Mouse (Mus musculus) midbrain, embryonic 10.5 days (tissue): ENCODE measurements at regions not wholly inside any gene's neighbourhood (a gene's known extent, or its start where the extent isn't known, plus 50 kb on each side); places are given as distances from the start of the nearest gene placed in this dataset.

Experiments used
- DNase-seq: peaks from one replicate; pipeline ENCODE4 v3.0.0-alpha.2; 2017; ENCODE audit warnings: low spot score
- H3K27ac ChIP-seq: fragments of 300-500 bp; sonication (generic); replicated peaks from 2 replicates; pipeline ENCODE4 v1.5.1; 2016; ENCODE audit warnings: mild to moderate bottlenecking
- H3K27me3 ChIP-seq: fragments of 300-500 bp; sonication (generic); 2 replicates; pipeline ENCODE4 v1.6.1; 2016; ENCODE audit warnings: low read depth, mild to moderate bottlenecking; ENCODE audit not compliant: poor library complexity, severe bottlenecking
- H3K36me3 ChIP-seq: fragments of 300-500 bp; sonication (generic); 2 replicates; pipeline ENCODE4 v1.6.1; 2016; ENCODE audit warnings: mild to moderate bottlenecking, moderate library complexity
- H3K4me1 ChIP-seq: fragments of 300-500 bp; sonication (generic); 2 replicates; pipeline ENCODE4 v1.6.1; 2016
- H3K4me3 ChIP-seq: fragments of 300-500 bp; sonication (generic); 2 replicates; pipeline ENCODE4 v1.5.1; 2016; ENCODE audit warnings: mild to moderate bottlenecking, moderate library complexity
- H3K9me3 ChIP-seq: fragments of 300-500 bp; sonication (generic); replicated peaks from 2 replicates; pipeline ENCODE4 v1.6.1; 2016; ENCODE audit warnings: mild to moderate bottlenecking
- WGBS: fragments of 180-500 bp; shearing (Covaris S2); methylation state at CpG from one replicate; pipeline ENCODE4 v1.1.7; 2016; 5-methylcytosine and 5-hydroxymethylcytosine counted together

DNA sequence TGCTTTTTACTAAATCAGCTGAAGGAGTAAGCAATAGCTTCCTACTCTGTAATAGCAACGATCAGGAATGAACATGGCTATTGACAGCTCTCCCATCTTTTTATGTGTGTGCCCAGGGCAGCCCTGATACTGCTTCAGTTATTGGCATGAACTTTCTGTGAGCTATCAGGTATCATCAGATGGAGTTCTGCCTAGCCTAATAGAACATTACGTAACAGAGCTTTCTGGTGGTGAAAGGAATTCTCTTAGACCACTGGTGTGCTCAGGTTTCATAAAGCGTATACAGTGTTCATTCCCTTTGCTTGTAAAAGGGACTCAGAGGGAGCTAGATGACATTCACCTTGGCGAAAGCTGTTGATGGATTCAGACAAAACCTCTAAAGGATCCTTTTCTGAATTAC lies 176.5 kb upstream of the Rnf219 start:
- 82% methylated on average over 4 of the region's 4 CpGs for WGBS
- H3K4me3 ChIP-seq: no peak overlapping the region
- DNase-seq: no peak
- H3K36me3 ChIP-seq: no peaks in the 10 kb centered on the region
- H3K4me1 ChIP-seq: peaks cover 6% of the 10 kb centered on the region
- no peaks in the 10 kb centered on the region for H3K27me3 ChIP-seq
- no peak overlapping the region for H3K27ac ChIP-seq
- H3K9me3 ChIP-seq: no peaks in the 10 kb centered on the region

DNA sequence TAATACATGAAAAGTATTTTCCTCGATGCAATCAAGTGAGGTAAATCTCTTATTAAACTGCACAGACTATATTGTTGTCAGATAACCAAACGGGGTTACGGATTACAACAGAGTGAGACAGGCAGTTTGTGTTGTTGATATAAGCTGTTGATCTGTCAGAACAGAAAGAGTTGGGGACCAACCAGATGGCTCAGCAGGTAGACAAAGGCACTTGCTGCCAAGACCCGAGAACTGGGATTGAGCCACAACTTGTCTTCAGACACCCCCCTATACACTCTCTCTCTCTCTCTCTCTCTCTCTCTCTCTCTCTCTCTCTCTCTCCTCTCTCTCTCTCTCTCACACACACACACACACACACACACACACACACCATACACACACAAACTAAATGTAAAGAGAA lies 172.7 kb upstream of the Rnf219 start:
- H3K9me3 ChIP-seq: no peaks in the 10 kb centered on the region
- no peaks in the 10 kb centered on the region for H3K27me3 ChIP-seq
- no peak overlapping the region for H3K27ac ChIP-seq
- 87% methylated on average over 4 of the region's 4 CpGs for WGBS
- no peak overlapping the region for H3K4me3 ChIP-seq
- H3K4me1 ChIP-seq: peaks cover 6% of the 10 kb centered on the region
- no peak for DNase-seq
- no peaks in the 10 kb centered on the region for H3K36me3 ChIP-seq

DNA sequence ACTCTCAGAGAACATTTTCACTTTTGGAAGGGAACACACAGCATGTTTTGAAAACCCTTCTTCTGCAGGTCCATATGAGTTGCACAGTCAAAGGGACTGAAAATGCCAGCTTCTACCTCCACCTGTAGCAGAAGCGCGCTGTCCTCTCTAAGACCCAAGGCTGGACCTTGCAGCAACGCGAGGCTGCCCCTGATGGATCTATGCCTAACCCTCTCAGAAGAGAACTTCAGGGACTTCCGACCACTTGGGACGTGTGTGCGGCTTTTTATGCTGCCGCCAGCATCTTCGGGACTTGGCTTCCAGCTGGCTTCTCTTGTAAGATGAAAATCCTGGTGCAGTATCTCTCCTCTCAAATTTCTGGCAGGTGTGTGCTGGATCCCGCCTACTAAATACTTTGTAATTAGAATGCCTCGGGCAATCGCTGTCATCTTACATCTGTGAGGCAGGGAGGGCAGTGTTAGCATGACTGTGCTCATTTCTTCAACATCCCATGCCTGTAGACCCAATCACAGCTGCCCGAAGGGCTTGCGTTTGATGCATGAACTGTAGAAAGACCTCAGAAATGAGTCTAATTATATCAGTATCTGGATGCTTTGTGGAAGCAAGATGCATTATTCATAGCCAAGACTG lies 171.8 kb upstream of the Rnf219 start:
- H3K27me3 ChIP-seq: no peaks in the 10 kb centered on the region
- no peaks in the 10 kb centered on the region for H3K9me3 ChIP-seq
- 88% methylated on average over 14 of the region's 14 CpGs for WGBS
- H3K27ac ChIP-seq: no peak overlapping the region
- peaks cover 6% of the 10 kb centered on the region for H3K4me1 ChIP-seq
- no peak overlapping the region for H3K4me3 ChIP-seq
- no peaks in the 10 kb centered on the region for H3K36me3 ChIP-seq
- no peak for DNase-seq

DNA sequence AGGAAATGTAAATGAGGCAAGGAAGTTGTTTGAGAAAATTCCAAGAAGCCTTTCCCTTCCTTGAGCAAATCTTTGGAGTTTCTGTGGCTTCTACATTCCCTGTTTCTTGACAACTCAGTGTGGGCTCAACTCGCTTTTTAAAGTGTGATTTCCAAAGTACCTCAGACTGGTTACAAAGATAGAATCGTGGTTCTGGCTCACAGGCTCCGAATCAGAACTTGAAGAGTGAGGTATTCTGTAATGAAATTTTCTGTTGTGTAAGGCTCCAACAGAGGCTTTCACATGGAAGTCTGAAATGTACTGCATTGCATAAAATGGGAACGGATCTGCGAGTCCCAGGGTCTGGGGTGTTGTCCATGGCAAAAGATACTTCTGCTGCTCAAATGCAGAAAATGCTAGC lies 170.2 kb upstream of the Rnf219 start:
- no peaks in the 10 kb centered on the region for H3K27me3 ChIP-seq

DNA sequence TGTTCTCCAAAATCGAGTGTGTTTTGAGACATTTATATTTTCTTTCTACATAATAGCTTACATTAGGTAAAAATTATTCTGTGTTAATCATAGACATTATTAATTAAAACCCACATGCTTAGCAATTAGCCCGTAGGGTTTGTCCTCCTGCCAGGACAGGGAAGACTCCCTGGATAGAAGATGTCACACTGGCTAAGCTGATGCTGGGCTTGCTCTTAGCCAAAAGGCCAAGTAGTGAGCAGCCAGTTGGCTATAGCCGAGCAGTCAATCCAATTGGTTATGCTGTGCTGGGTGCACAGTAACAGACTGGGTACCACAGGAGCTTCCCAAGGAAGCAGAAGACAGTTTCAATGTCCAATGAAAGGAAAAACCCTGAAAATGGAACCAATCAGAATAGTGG lies 166.0 kb upstream of the Rnf219 start:
- Histone ChIP-seq H3K4me3 (no peak overlapping the region), H3K36me3 (no peaks in the 10 kb centered on the region), H3K9me3 (no peaks in the 10 kb centered on the region), H3K4me1 (no peaks in the 10 kb centered on the region), H3K27ac (no peak overlapping the region), H3K27me3 (no peaks in the 10 kb centered on the region)
- WGBS: 85% methylated on average over 3 of the region's 3 CpGs
- no peak for DNase-seq

More for the DNA sequence above, 170.2 kb upstream of the Rnf219 start:
- no peaks in the 10 kb centered on the region for H3K36me3 ChIP-seq
- H3K4me1 ChIP-seq: peaks cover 6% of the 10 kb centered on the region
- H3K9me3 ChIP-seq: no peaks in the 10 kb centered on the region
- no peak for DNase-seq
- no peak overlapping the region for H3K27ac ChIP-seq
- no peak overlapping the region for H3K4me3 ChIP-seq
- 94% methylated on average over 5 of the region's 5 CpGs for WGBS

DNA sequence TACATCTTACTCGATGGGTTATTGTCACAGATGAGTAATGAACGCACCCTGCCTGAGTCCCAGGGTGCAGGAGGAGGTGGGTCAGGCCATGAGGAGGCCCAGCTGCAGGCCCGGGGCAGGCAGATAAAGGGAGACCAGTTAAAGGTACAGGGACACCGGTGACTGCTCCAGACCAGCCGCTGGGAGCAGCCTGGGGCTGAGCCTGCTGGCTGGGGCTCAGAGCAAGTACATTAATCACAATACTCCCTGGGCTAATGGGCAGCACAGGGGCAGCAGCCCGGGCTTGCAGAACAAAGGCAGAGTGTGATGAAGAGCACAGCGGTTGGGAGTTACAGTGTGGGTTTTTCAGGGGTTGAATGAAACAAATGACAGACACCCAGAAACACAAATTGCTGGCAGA lies 154.4 kb upstream of the Rnf219 start:
- DNase-seq: peak; percentile 26
- Histone ChIP-seq H3K27me3 (no peaks in the 10 kb centered on the region), H3K36me3 (no peaks in the 10 kb centered on the region), H3K4me3 (no peak overlapping the region), H3K4me1 (peaks cover 6% of the 10 kb centered on the region), H3K9me3 (no peaks in the 10 kb centered on the region), H3K27ac (0 out of 2 replicates have a peak overlapping the region, but pooled peaks have one; percentile 43)
- whole genome bisulfite sequencing: 18% methylated on average over 7 of the region's 7 CpGs

DNA sequence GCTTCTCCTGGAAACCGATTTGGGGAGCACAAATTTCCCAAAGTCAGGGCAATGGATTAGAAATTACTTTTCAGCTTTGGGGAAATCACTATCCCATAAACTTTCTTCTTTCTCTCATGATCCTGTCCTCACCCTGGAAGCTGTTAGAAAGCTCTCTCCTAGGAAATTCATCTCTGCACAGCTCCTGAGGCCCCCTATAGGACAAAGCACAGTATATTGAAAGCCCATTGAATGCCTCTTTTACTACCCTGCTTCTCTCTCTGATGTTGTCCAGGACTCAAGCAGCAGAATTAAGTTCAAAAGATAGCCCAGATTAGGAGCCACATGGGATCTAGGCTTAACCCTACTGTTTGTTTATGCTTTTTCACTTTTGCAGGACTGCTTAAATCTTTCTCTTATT lies 139.3 kb upstream of the Rnf219 start:
- 69% methylated on average over 1 of the region's 1 CpGs for WGBS
- no peaks in the 10 kb centered on the region for H3K9me3 ChIP-seq
- H3K4me3 ChIP-seq: no peak overlapping the region

DNA sequence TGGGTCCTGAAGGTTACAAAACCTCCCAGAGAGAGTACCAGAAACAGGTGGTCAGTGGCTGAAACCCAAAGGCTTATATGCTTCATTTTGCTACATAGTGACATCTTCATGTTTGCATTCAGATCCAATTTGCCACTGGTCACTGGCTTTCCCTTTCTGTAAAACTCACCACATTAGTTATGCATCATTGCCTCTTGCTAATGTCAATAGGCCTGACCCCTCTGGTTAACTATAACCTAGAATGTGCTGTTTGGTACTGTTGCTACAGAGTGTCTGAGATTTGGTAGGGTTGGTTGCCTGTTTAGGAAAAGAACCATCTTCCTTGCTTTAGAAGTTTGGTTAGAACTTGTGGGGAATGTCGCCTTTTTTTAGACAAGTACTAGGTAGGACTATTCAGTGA lies 136.3 kb upstream of the Rnf219 start:
- Histone ChIP-seq H3K4me1 (no peaks in the 10 kb centered on the region; the same call in 1 of the 2 replicates), H3K9me3 (no peaks in the 10 kb centered on the region), H3K36me3 (no peaks in the 10 kb centered on the region), H3K27me3 (no peaks in the 10 kb centered on the region), H3K27ac (no peak overlapping the region), H3K4me3 (no peak overlapping the region)
- no peak for DNase-seq
- WGBS: 95% methylated on average over 1 of the region's 1 CpGs

More for the DNA sequence above, 139.3 kb upstream of the Rnf219 start:
- DNase-seq: no peak
- H3K27ac ChIP-seq: no peak overlapping the region
- H3K27me3 ChIP-seq: no peaks in the 10 kb centered on the region
- H3K36me3 ChIP-seq: no peaks in the 10 kb centered on the region
- H3K4me1 ChIP-seq: no peaks in the 10 kb centered on the region; the same call in 1 of the 2 replicates

DNA sequence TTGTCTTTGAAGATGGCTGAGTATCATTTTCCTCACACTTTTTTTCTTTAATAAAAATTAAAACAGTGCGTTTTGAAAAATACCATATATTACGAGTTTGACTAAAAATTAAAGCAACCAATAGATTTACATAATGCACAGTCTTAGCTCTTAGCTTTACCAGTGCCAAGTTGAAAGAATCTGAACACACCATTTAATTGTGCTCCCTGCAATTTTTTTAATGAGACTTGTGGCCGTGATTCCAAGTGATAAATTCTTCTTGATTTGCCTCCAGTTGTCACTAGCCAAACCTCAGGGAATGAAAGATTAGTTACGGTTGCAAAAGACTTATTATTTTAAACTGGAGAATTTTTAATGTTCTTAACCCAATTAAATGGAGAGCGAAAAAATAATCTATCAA lies 127.5 kb upstream of the Rnf219 start:
- 88% methylated on average over 5 of the region's 5 CpGs for WGBS
- no peak for DNase-seq

DNA sequence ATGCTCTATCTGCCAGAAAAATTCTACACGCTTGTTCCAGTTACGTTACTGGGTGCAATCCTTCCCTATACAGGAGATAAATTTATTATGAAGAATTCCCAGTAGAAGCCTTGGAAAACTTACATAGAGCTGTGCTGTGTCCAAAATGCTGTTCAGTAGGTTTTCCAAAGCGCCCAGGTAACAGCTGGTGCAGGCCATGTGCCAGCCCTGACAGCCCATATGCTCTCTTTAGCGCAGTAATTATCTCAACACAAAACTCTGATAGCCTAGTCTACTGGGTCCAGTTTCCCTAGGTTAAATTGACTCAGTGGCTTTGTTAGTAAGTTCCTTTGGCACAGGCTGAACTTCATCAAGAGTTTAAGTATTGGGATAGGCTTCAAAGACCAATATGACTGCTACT lies 122.2 kb upstream of the Rnf219 start:
- Histone ChIP-seq H3K27ac (no peak overlapping the region), H3K36me3 (no peaks in the 10 kb centered on the region), H3K4me3 (no peak overlapping the region), H3K9me3 (no peaks in the 10 kb centered on the region), H3K27me3 (no peaks in the 10 kb centered on the region), H3K4me1 (peaks cover 8% of the 10 kb centered on the region)
- 91% methylated on average over 4 of the region's 4 CpGs for WGBS
- DNase-seq: no peak

More for the DNA sequence above, 127.5 kb upstream of the Rnf219 start:
- Histone ChIP-seq H3K27ac (no peak overlapping the region), H3K9me3 (no peaks in the 10 kb centered on the region), H3K36me3 (no peaks in the 10 kb centered on the region), H3K4me1 (peaks cover 11% of the 10 kb centered on the region), H3K27me3 (no peaks in the 10 kb centered on the region), H3K4me3 (no peak overlapping the region)

DNA sequence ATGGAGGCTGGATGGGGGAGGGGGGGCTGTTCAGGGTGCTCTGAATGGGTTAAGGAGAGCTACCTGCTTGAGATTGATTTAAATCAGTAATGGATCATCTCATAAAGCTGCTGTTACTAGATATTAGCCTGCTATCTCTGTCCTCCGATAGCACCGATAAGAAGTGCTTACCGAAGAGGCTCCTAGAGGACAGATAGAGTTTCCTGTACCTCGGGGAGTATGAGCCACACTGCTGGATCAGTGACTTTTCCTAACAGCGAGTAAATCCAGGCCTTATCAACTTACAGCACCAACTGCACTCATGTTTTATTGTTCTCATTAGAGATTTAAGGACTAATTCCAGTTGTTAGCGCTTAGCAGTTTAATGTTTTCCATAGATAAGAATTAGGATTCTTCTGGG lies 120.3 kb upstream of the Rnf219 start:
- no peak overlapping the region for H3K27ac ChIP-seq
- WGBS: 77% methylated on average over 6 of the region's 6 CpGs
- no peak for DNase-seq
- no peak overlapping the region for H3K4me3 ChIP-seq
- no peaks in the 10 kb centered on the region for H3K9me3 ChIP-seq
- no peaks in the 10 kb centered on the region for H3K36me3 ChIP-seq
- H3K4me1 ChIP-seq: no peaks in the 10 kb centered on the region
- no peaks in the 10 kb centered on the region for H3K27me3 ChIP-seq

DNA sequence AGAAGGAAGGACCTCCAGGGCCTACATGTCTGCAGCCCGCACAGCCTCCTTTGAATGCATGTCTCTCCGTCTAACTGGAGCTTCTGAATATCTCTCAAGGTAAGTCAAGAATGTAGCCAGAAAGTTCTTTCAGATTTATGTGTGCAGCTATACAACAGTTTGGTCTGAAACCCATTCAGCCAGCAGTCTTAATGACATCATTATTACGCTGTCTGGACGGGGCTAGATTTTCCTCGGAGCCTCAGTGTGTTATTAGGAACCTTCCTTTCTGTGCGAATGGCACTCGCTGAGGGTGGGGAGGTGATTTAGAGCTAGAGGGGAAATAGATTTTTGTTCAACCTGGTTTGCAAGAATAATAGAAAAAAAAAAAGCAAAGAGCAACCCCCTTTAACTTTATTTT lies 116.9 kb upstream of the Rnf219 start:
- no peak for DNase-seq
- H3K36me3 ChIP-seq: no peaks in the 10 kb centered on the region
- WGBS: 84% methylated on average over 7 of the region's 7 CpGs
- no peaks in the 10 kb centered on the region for H3K27me3 ChIP-seq
- H3K9me3 ChIP-seq: no peaks in the 10 kb centered on the region
- no peak overlapping the region for H3K4me3 ChIP-seq
- H3K4me1 ChIP-seq: no peaks in the 10 kb centered on the region
- no peak overlapping the region for H3K27ac ChIP-seq

DNA sequence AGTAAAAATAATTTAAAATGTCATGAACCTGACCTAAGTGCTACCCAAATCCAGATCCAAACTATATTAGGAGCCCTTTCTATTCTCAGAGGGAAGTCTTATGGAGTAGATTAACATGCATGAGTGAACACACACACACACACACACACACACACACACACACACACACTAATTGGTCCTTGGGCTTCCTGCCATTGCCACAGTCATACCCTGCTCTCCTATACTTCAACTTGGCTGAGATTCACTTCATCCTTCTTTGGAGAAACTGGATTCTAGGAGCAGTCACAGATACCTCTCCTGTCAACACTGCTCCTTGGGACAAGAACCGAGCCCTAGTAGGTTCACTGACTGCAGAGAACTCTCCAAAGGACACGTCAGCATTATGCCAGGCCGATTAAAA lies 89.0 kb upstream of the Rnf219 start:
- WGBS: 85% methylated on average over 3 of the region's 3 CpGs

DNA sequence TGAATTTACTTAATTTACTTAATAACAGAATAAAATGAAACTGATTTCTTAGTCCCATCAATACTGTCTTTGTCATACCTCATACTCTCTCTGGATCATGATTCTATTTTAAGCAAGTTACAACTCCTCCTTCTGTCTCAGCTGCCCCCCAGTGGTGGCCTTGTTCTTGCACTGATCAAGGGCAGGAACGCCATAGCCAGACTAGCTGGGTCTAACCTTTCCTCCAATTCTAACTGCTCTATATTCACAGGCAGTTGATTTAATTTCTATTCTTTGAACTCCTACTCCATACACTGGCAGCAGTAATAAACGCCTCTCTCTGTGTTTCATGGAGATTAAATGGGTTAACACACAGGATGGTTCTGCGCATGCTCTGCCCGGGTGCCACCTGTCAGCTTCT lies 87.9 kb upstream of the Rnf219 start:
- WGBS: 76% methylated on average over 4 of the region's 4 CpGs
- no peak overlapping the region for H3K4me3 ChIP-seq
- no peaks in the 10 kb centered on the region for H3K9me3 ChIP-seq
- H3K36me3 ChIP-seq: no peaks in the 10 kb centered on the region
- DNase-seq: no peak
- no peaks in the 10 kb centered on the region for H3K4me1 ChIP-seq
- no peaks in the 10 kb centered on the region for H3K27me3 ChIP-seq
- H3K27ac ChIP-seq: no peak overlapping the region

More for the DNA sequence above, 89.0 kb upstream of the Rnf219 start:
- Histone ChIP-seq H3K27me3 (no peaks in the 10 kb centered on the region), H3K27ac (no peak overlapping the region), H3K9me3 (no peaks in the 10 kb centered on the region), H3K36me3 (no peaks in the 10 kb centered on the region), H3K4me3 (no peak overlapping the region), H3K4me1 (no peaks in the 10 kb centered on the region)
- DNase-seq: no peak
